Mouse (Mus musculus) lung, adult 2 months (tissue): ENCODE data around the gene Camk1d.

Experiments used
- CTCF ChIP-seq: fragments of 200-500 bp; IDR thresholded peaks from 2 replicates; pipeline ENCODE4 v1.5.1; 2011; ENCODE audit warnings: mild to moderate bottlenecking, low read length, control low read depth; ENCODE audit not compliant: insufficient read depth
- POLR2A ChIP-seq: fragments of 200-500 bp; IDR thresholded peaks from 2 replicates; pipeline ENCODE4 v1.6.1; 2011; ENCODE audit warnings: low read depth, mild to moderate bottlenecking, control low read depth, low read length, borderline replicate concordance; ENCODE audit errors: extremely low read depth

DNA sequence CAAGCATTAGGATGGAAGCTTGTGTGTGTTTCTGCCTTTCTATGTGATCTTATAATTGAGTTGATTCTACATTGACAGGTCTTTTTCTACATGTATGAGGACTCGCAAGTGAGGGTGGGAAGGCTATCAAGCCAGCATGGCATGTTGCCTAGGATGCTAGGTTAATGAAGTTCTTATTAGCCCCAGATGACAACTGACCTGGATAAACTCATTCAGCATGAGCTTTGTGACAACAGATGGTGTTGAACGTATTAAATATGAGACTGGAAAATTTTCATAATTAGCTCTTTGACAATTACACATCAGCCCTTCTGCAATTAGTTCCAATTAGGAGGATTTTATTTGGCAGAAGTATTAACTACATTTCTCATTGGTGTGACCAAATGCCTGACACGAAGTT lies 343.7 kb downstream of the Camk1d start:
- no peak for TF ChIP-seq CTCF
- TF ChIP-seq POLR2A: no peak
